Mouse (Mus musculus): ENCODE results near the gene Cdc26. TPM values are rescaled to one million over a fixed set of nuclear protein-coding genes. Genes with fewer than 3 reads are reported as not detected.

Cdc26 gene
- polyA plus RNA-seq, 1 experiment from 2014 or later: 176 TPM

DNA sequence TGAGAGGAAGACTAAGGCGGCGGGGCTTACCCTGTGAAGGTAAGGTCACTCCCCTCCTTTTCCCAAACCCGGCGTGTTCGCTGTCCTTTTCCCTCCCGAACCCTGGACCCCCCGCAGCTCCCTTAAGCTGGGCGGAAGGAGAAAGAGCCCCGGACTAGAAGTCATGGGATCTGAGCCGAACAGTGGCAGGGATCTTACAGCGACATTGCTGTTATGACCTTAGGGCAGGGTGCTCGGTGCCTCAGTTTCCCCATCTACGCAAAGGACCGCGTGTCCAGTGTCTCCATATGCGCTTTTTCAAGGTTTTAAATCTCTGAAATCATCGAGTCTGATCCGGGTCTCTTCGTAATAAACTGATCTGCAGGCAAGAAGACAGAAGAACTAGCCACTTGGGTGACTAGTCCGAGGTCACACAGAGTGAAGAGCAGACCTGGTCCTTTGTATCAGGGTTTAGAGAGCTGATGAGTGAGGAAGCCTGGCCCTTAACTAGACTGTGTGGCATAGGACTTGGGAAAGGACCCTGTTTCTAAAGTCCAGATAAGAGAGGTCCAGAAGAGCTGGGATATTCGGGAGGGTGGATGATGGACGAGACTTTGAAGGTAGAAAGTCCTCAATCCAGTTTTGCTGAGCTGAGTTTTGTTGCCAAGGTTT lies 47.5 kb downstream of the Cdc26 start:
- peak; percentile 94 for DNase-seq (ENCODE audit: low spot score, missing footprints)
- peaks cover 12% of the 10 kb centered on the region for H3K4me1 ChIP-seq (ENCODE audit: control insufficient read depth, insufficient read depth, low read length)
- under 1% methylated on average over 21 of the region's 22 CpGs for WGBS

DNA sequence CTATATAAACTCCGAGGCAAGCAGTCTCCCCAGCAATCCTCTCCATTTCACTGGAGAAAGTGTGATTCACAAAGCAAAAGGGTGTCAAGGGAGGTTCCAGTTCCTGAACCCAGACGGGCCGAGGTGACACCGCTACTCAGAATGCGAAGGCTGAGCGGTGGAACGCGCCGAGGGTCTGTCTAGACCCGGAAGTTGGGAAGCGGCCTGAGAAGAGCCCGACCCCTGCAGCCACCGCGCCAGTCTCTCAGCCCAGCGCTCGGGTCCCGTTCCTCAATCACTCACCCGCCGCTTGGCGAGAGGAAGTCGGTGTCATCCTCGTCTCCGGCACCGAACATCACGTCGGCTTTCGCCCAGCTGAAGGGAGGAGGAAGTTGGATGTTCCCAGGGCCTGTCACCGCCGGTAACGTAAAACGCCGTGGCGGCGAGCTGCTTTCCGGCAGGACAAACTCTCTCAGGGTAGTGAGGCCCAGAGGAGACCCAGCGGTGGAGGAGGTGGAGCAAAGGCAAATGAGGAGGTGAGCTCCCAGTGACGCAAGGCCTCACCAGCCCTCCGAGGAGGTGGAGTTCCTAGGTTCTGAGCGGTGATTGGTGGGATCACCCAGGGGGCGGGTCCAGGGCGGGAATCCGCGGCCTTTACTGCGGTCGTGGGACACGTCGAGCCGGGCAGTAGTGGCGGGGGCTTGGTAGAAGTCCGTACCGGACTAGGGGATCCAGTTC lies 48.2 kb downstream of the Cdc26 start, which contains the start of the genes Fkbp15 and Slc31a1:
Gene Fkbp15 (minus strand): TSS at position 461 of the 717 bp plus-strand sequence.
Gene Slc31a1 (plus strand): TSS at position 640 of the 717 bp plus-strand sequence.
- Histone ChIP-seq H3K4me1 (ENCODE audit: control insufficient read depth, insufficient read depth, low read length) (peaks cover 12% of the 10 kb centered on the region), H3K27me3 (ENCODE audit: control insufficient read depth, insufficient read depth, low read length) (no peaks in the 10 kb centered on the region), H3K9me3 (ENCODE audit: control insufficient read depth, low read length) (no peaks in the 10 kb centered on the region), H3K9ac (ENCODE audit: low read length) (peak within 1 kb of the TSS; percentile 81), H3K4me2 (peak within 1 kb of the TSS; percentile 80), H3K27ac (ENCODE audit: low read depth, low read length) (peak within 1 kb of the TSS; percentile 40; the same call in 1 of the 2 replicates), H3K36me3 (ENCODE audit: control insufficient read depth, insufficient read depth, low read length) (no peaks in the 10 kb centered on the region), H3K4me3 (ENCODE audit: low read depth, low read length) (peak within 1 kb of the TSS; percentile 61)
- peak; percentile 100 for DNase-seq (ENCODE audit: low spot score, missing footprints)
- ATAC-seq (ENCODE audit: low FRiP score): peak; percentile 100
- under 1% methylated on average over 51 of the region's 51 CpGs for WGBS

More for the DNA sequence above, 47.5 kb downstream of the Cdc26 start:
- peak overlapping the region; percentile 80 for H3K4me2 ChIP-seq
- H3K27ac ChIP-seq (ENCODE audit: low read depth, low read length): 0 out of 2 replicates have a peak overlapping the region, but pooled peaks have one; percentile 40
- H3K36me3 ChIP-seq (ENCODE audit: control insufficient read depth, insufficient read depth, low read length): no peaks in the 10 kb centered on the region
- no peaks in the 10 kb centered on the region for H3K9me3 ChIP-seq (ENCODE audit: control insufficient read depth, low read length)
- H3K27me3 ChIP-seq (ENCODE audit: control insufficient read depth, insufficient read depth, low read length): no peaks in the 10 kb centered on the region
- H3K4me3 ChIP-seq (ENCODE audit: low read depth, low read length): peak overlapping the region; percentile 61
- H3K9ac ChIP-seq (ENCODE audit: low read length): peak overlapping the region; percentile 81
- ATAC-seq (ENCODE audit: low FRiP score): peak; percentile 3; the same call in 1 of the 2 replicates

DNA sequence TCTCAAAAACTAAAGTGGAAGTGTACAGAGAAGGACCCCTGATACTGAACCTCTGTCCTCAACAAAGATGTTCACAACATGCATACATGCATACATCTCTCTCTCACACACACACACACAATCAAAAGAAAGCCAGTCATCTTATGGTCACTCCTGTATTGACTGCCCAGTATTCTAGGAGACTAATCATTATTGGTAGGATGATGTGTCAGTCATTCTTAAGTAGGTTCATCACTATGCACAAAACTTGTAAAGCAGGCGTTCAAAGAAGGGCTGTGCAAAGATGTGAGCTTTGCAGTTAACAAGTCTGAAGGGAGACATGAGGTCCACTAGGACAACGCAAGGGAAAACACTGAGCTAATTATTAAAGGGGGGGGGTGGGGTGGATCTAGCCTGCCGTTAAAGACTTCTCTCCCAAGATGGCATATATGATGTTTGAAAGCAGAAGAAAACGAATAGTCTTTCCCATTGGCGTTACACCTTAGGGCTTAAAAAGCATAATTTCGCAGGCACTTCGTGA lies 49.1 kb downstream of the Cdc26 start:
- H3K27ac ChIP-seq (ENCODE audit: low read depth, low read length): no peak overlapping the region
- peak overlapping the region; percentile 58 for H3K9ac ChIP-seq (ENCODE audit: low read length)
- DNase-seq (ENCODE audit: low spot score, missing footprints): no peak
- no peaks in the 10 kb centered on the region for H3K36me3 ChIP-seq (ENCODE audit: control insufficient read depth, insufficient read depth, low read length)
- ATAC-seq (ENCODE audit: low FRiP score): no peak
- H3K9me3 ChIP-seq (ENCODE audit: control insufficient read depth, low read length): no peaks in the 10 kb centered on the region
- peaks cover 12% of the 10 kb centered on the region for H3K4me1 ChIP-seq (ENCODE audit: control insufficient read depth, insufficient read depth, low read length)
- peak overlapping the region; percentile 50 for H3K4me2 ChIP-seq
- WGBS: 52% methylated on average over 7 of the region's 7 CpGs
- H3K4me3 ChIP-seq (ENCODE audit: low read depth, low read length): peak overlapping the region; percentile 61
- H3K27me3 ChIP-seq (ENCODE audit: control insufficient read depth, insufficient read depth, low read length): no peaks in the 10 kb centered on the region

DNA sequence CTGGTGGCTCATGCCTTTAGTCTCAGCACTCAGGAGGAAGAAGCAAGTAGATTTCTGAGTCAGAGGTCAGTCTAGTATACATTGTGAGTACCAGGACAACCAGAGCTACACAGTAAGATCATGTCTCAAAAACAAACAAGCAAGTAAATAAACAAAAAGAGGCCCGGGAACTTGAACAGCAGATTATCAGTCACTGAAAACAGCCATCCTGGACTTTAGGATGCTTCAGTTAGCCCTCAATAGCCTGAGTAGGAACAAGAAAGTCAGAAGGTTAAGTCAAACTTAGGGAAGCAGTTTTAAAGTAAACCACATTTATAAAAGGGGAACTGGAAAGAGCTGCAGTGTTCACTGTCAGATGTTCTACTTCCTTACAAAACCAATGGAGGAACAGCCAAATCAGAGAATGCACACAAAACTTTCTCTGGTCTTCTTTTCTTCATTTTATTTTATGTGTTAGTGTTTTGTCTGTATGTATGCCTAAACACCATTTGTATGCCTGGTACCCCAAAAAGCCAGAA lies 50.8 kb downstream of the Cdc26 start:
- no peak overlapping the region for H3K9ac ChIP-seq (ENCODE audit: low read length)
- ATAC-seq (ENCODE audit: low FRiP score) (no peak), DNase-seq (ENCODE audit: low spot score, missing footprints) (no peak)
- H3K4me2 ChIP-seq: no peak overlapping the region
- no peaks in the 10 kb centered on the region for H3K36me3 ChIP-seq (ENCODE audit: control insufficient read depth, insufficient read depth, low read length)
- H3K4me1 ChIP-seq (ENCODE audit: control insufficient read depth, insufficient read depth, low read length): peaks cover 12% of the 10 kb centered on the region
- no peak overlapping the region for H3K27ac ChIP-seq (ENCODE audit: low read depth, low read length)
- no peaks in the 10 kb centered on the region for H3K9me3 ChIP-seq (ENCODE audit: control insufficient read depth, low read length)
- WGBS: 90% methylated on average over 1 of the region's 1 CpGs
- H3K4me3 ChIP-seq (ENCODE audit: low read depth, low read length): no peak overlapping the region
- H3K27me3 ChIP-seq (ENCODE audit: control insufficient read depth, insufficient read depth, low read length): no peaks in the 10 kb centered on the region

DNA sequence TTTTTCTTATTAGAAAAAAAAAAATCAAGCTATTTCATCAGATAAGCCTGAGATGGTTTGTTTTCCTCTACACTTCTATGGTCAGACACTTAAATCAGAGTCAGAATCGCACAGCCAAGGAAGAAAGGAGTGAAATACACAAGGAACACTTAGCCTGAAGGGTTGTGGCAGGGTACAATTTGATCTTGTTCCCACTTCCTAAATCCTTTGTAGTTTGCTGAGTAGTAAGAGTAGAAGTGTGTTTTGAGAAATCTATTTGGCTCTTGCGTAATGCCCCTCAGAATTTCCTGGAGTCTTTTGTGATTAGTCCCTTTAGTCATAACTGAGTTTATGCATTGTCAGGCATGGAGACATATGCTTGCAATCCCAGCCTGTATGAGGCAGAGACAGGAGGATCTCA lies 59.1 kb downstream of the Cdc26 start:
- Histone ChIP-seq H3K27me3 (ENCODE audit: control insufficient read depth, insufficient read depth, low read length) (no peaks in the 10 kb centered on the region), H3K27ac (ENCODE audit: low read depth, low read length) (no peak overlapping the region), H3K4me1 (ENCODE audit: control insufficient read depth, insufficient read depth, low read length) (no peaks in the 10 kb centered on the region), H3K9me3 (ENCODE audit: control insufficient read depth, low read length) (no peaks in the 10 kb centered on the region), H3K9ac (ENCODE audit: low read length) (no peak overlapping the region), H3K4me2 (no peak overlapping the region), H3K4me3 (ENCODE audit: low read depth, low read length) (no peak overlapping the region), H3K36me3 (ENCODE audit: control insufficient read depth, insufficient read depth, low read length) (no peaks in the 10 kb centered on the region)
- no peak for DNase-seq (ENCODE audit: low spot score, missing footprints)
- no peak for ATAC-seq (ENCODE audit: low FRiP score)
- WGBS: 88% methylated on average over 2 of the region's 2 CpGs

DNA sequence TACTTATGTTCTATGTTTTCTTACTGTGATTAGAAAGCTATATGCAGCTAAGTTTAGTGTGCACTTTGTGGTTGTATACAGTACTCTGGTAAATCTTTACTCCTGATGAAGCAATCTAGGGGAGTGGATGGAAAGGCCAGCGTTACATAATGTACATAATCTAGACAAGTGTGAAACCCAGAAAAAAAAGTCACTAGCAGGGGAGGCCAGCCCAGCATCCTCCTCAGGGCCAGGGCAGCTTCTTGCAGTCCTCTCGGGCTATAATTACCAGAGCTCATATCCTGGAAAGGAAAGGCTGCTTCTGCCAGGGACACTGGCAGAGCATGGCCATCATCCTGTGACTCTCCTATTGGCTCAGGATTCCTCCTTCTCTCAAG lies 60.1 kb downstream of the Cdc26 start:
- ATAC-seq (ENCODE audit: low FRiP score): no peak
- Histone ChIP-seq H3K27me3 (ENCODE audit: control insufficient read depth, insufficient read depth, low read length) (no peaks in the 10 kb centered on the region), H3K4me2 (no peak overlapping the region), H3K4me3 (ENCODE audit: low read depth, low read length) (no peak overlapping the region), H3K27ac (ENCODE audit: low read depth, low read length) (no peak overlapping the region), H3K4me1 (ENCODE audit: control insufficient read depth, insufficient read depth, low read length) (no peaks in the 10 kb centered on the region), H3K9ac (ENCODE audit: low read length) (no peak overlapping the region), H3K36me3 (ENCODE audit: control insufficient read depth, insufficient read depth, low read length) (no peaks in the 10 kb centered on the region), H3K9me3 (ENCODE audit: control insufficient read depth, low read length) (no peaks in the 10 kb centered on the region)
- DNase-seq (ENCODE audit: low spot score, missing footprints): no peak
- 87% methylated on average over 2 of the region's 2 CpGs for WGBS

DNA sequence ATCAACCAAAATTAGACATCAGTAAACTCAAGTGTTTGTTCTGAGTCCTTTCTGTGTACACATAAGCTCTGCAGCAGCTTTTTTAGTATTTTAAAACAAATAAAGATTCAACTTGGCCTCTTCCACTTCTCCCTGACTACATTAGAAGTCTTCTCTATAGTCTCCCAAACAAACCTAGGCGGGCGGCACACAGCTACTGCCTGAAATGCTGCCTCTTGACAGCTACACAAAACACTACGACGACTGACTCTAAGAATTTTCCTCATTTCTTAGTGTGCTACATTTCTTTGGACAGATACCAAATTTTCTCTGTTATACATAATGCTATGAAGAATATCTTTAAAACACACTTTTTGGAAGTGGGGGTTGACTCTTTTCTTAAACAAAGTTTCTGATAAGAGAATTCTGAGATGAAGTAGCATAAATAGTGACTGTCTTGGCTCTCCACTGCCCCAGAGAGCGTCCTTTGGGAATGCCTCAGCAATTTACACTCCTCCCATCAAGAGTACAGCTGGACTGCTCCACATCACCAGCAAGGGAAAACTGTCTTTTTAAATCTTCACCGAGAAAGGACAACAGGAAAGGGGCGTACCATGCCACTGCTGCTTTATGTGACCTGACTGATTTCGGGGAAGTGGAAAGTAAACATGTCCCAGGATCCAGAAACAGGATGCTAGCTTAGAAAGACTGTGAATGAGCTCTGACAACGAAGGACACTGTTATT lies 60.7 kb downstream of the Cdc26 start:
- no peaks in the 10 kb centered on the region for H3K4me1 ChIP-seq (ENCODE audit: control insufficient read depth, insufficient read depth, low read length)
- H3K4me3 ChIP-seq (ENCODE audit: low read depth, low read length): no peak overlapping the region
- no peaks in the 10 kb centered on the region for H3K27me3 ChIP-seq (ENCODE audit: control insufficient read depth, insufficient read depth, low read length)
- no peak overlapping the region for H3K4me2 ChIP-seq
- no peak overlapping the region for H3K27ac ChIP-seq (ENCODE audit: low read depth, low read length)
- 81% methylated on average over 9 of the region's 9 CpGs for WGBS
- no peaks in the 10 kb centered on the region for H3K36me3 ChIP-seq (ENCODE audit: control insufficient read depth, insufficient read depth, low read length)
- H3K9ac ChIP-seq (ENCODE audit: low read length): no peak overlapping the region
- ATAC-seq (ENCODE audit: low FRiP score) (no peak), DNase-seq (ENCODE audit: low spot score, missing footprints) (no peak)
- no peaks in the 10 kb centered on the region for H3K9me3 ChIP-seq (ENCODE audit: control insufficient read depth, low read length)

DNA sequence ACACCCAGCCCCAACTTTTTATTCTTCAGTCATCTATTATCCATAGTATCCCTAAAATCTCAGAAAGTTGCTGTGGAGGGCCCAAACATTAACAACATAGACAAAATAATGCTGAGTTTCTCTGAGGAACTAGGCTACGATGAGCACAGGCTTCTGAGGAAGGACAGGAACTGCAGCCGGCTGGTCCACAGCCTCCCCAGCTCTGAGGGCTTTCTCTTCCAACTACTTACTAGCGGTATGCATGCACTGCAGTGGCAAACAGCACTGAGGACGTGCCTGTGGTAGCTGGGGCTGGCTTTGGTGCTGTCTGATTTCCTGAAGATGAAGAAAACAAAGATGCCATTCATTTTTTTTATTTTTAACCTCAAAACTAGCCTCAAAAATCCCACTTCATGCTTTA lies 62.6 kb downstream of the Cdc26 start:
- Histone ChIP-seq H3K4me2 (no peak overlapping the region), H3K36me3 (ENCODE audit: control insufficient read depth, insufficient read depth, low read length) (no peaks in the 10 kb centered on the region), H3K9ac (ENCODE audit: low read length) (no peak overlapping the region), H3K4me1 (ENCODE audit: control insufficient read depth, insufficient read depth, low read length) (no peaks in the 10 kb centered on the region), H3K27ac (ENCODE audit: low read depth, low read length) (no peak overlapping the region), H3K27me3 (ENCODE audit: control insufficient read depth, insufficient read depth, low read length) (no peaks in the 10 kb centered on the region), H3K4me3 (ENCODE audit: low read depth, low read length) (no peak overlapping the region), H3K9me3 (ENCODE audit: control insufficient read depth, low read length) (no peaks in the 10 kb centered on the region)
- ATAC-seq (ENCODE audit: low FRiP score) (no peak), DNase-seq (ENCODE audit: low spot score, missing footprints) (no peak)
- 91% methylated on average over 4 of the region's 4 CpGs for WGBS

Data from midbrain, embryonic 11.5 days (tissue).